Mouse (Mus musculus) adrenal gland, postnatal 36 days (tissue): ENCODE measurements around the gene C2cd5. TPM values are rescaled to one million over a fixed set of nuclear protein-coding genes. Genes with fewer than 3 reads are reported as not detected.
"Not testable (repeated sequence)": the region's sequence is repeated elsewhere in the genome, so short reads cannot be mapped to it uniquely, and the experiment has no call there.

Experiments
- DNase-seq, 2 experiments: peaks; one replicate each; pipeline ENCODE4 v3.0.0; 2021; ENCODE audit warnings: mixed read lengths in 1 of 2
- long read RNA-seq, 2 experiments: library from polyadenylated mRNA; stranded (forward); transcript quantifications; one replicate each; pipeline ENCODE4 v2.0.0; 2021; ENCODE audit warnings: borderline sequencing depth in 2 of 2
- total RNA-seq, 2 experiments: library from RNA; stranded (reverse); gene quantifications; 2 replicates each; pipeline ENCODE4 v1.2.3; 2021

C2cd5 gene
- 10 to 100 TPM; 18.3 to 19.2 TPM for total RNA-seq
- long read RNA-seq, experiment 1, partial matches to known transcripts = 2 of 3 reads
- long read RNA-seq, experiment 1, other reads (novel, unspliced or antisense) = 1 of 3 reads
- long read RNA-seq, experiment 2, partial matches to known transcripts = 0 of 2 reads
- long read RNA-seq, experiment 2, other reads (novel, unspliced or antisense) = 2 of 2 reads

DNA sequence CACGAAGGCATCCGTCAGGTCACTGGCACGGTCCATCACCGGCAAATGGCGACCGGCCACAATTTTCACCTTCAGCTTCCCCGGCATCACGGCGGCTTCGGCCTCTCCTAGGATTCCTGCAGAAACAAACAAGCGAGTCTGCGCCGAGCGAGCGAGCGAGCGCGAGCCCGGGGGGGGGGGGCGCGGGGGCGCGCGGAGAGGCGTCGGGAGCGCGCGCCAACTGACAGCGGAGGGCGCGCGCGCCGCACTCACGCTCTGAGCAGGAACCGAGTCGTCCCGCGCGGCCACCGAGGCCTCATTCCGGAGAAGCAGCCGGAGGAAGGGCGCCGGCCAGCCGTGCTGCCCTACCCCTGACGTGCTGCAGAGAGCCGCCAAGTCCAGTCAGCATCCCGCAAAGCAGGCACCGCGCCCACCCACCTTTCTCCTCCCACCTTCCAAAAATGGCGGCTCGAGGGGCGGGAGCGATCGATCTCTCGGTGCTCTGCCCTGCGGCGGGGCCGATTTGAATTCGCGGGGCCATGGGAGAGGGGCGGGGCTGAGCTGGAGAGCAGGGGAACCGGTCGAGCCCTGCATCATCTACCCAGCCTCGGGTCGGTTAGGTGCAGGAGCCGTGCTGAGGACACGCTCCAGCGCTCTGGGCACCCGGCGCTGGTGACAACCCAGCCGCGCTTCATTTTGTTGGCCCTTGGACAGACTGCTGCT lies at the start of gene C2cd5:
Gene C2cd5 (minus strand): TSS at position 461 of the 702 bp plus-strand sequence.
- DNase-seq = peak; percentile 98

DNA sequence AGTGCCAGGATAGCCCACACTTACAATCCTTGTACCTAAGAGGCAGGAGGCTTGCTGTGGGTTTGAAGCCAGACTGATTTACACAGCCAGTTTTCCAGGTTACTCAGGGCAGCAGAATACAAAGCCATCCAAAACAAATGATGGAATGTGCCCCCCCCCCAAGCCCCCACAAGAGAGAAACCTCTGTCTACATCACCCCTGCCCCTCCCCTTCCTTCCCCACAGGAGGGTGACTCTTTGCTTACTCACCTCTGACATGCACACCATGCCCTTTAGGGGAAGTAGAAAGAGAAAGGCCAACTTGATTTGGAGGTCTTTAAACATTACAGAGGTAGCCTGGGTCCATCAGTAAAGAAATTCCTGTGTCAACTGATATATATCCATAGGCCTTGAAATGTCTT lies 48.9 kb upstream of the C2cd5 start:
- peak; percentile 46 to 63 for DNase-seq

DNA sequence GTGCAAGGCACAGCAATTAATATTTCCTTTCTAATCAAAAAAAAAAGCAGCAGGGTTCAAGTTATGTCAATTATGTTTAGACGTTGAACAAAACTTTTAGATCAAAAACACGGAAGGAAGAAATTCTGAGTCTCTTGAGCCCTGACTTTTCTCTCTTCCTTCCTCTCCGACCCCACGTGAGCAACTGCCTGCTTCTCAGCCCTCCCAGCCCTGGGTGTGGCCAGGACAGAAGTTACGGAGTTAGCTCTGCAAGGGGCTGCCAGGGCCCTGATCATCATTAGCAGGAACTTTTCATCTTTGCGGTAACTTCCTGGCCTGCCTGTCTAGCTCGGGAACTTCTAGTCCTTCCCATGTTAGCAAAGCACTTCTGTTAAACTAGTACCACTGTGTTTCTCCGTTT lies 46.8 kb upstream of the C2cd5 start:
- DNase-seq = peak; percentile 32 to 64

DNA sequence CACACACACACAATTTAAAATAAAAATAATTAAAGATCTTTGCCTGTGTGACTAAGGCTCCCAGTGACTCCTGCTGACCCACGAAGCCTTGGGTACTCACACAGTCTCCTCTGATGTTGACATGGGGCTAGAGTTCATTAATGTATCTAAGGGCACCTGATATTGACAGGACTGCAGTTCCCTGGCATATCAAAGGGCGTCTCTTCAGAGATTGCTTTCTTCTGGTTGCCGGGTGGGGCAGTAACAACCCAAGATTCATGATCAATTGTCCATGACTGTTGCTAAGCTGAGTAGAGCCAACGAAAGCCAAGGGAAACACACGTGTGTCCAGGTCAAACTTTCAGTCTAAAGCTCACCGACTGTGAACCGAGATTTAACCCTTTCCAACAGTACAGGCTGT lies 45.1 kb upstream of the C2cd5 start:
- no peak for DNase-seq

DNA sequence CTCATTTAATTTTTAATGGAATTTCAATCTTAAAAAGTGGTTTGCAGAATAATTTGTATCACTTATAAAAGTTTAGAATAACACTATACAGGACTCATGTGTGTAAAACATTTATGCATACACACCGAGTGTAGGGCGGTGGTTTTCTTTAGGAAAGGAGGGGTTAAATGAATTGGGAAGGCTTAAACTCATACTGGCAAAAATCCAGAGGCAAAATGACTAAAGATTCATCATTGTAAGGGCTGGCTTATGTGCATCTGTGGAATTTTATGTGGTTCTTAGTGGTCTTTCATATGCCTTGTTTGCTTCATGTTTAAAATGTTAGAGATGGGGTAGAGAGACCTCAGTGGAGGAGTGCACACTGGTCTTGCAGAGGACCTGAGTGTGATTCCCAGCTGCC lies 44.6 kb upstream of the C2cd5 start:
- no peak for DNase-seq

DNA sequence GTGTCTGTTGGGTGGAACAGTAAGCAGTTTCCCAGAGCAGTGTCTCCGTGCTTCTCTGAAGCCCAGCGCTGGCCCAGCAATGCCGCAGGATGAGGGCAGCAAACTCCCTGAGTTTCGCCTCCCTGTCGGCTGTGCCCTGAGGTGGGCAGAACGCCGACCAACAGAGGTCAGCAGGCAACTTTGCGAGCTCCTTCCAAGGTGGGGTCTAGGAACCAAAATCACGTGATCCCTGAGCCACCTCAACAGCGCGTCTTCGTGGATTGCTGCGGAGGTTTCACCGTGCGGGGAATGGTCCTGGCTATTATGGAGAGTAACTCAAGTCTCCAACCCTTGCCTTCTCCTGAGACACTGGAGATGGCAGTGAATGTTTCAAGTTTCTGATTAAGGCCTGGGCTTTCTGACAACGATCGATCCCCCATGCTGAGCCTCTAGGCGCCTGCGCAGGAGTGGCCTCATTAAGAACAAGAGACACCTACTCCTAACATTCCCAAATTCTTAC lies 43.9 kb upstream of the C2cd5 start:
- no peak for DNase-seq

DNA sequence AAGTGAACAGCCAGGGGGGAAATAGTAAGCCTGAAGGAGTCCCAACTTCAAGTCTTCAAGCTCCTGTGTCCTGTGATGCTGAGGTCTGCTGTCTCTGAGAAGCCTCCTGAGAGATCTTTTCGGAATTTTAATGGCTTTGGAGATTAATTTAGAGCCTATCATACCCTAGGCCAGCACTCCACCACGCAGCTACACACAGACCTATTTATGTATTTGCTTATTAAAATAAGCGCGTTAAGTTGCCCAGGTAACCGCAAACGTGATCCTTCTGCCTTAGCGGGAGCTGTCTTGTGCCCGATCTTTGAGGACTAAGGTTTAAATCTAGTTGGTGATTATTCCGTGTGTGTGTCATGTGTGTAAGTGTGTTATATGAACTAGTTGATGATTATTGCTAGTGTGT lies 43.4 kb upstream of the C2cd5 start:
- DNase-seq = no peak

DNA sequence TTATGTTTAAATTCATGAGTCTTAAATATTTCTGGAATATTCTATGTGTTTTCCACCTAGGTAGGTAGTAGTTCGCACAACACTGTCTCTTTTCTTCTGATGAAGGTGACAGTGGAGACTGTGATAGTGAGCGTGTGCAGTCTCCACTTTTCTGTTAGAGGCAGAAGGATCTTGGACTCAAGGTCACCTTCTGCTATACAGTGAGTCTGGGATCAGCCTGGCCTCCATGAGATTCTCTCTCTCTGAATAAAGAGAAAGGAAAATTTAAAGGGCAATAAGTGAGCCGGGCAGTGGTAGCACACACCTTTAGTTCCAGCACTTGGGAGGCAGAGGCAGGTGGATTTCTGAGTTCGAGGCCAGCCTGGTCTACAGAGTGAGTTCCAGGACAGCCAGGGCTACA lies 42.9 kb upstream of the C2cd5 start:
- no peak for DNase-seq

DNA sequence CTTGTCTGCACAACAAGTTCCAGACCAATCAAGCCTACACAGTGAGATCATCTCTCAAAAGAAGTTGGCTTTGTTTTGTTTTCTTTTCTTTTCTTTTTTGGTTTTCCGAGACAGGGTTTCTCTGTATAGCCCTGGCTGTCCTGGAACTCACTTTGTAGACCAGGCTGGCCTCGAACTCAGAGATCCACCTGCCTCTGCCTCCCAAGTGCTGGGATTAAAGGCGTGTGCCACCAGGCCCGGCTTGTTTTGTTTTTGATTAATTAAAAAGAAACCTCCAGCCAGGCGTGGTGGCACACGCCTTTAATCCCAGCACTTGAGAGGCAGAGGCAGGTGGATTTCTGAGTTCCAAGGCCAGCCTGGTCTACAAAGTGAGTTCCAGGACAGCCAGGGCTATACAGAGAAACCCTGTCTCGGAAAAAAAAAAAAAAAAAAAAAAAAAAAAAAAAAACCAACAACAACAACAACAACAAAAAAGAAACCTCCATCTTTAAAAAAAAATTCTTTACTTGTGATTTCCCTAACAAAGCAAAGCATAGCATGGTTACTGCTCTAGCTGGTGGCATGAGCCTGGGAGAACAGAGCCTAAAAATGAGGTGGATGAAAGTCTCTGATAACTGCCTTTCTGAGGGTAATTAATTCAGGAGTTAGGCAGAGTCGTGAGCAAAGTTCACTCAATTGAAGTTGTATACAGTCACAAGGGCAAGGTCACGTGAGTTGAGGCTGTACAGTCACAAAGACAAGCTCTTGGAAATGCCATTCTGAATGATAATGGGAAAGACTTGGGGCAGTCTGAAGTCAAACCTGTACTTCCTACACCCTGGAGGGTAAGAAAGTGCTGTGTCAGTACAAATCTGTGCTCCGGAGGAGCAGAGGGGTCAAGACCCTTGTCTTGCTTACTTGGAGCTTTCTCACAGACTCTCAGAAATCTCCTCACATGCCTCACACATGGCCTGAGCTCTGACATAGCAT lies 42.0 kb upstream of the C2cd5 start:
- not testable (repeated sequence) for DNase-seq

DNA sequence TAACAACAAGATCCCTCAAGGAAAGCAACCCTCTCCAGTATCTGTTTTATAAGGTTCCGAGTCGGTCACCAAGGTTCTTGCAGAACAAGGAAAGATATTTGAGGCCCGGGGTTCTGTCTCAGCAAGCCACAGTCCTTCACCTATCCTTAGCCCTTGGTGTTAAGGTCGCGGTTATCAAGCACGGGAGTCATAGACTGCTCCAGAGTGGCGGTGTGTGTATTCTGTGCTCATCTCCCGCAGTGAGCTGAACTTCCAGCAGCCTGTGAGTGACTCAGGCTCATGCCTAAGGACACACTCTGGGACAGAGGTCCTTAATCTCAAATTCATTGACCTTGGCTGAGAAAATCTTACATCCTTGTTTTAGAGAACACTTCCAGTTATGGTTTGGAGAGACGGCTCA lies 40.9 kb upstream of the C2cd5 start:
- peak; percentile 39 to 54 for DNase-seq

DNA sequence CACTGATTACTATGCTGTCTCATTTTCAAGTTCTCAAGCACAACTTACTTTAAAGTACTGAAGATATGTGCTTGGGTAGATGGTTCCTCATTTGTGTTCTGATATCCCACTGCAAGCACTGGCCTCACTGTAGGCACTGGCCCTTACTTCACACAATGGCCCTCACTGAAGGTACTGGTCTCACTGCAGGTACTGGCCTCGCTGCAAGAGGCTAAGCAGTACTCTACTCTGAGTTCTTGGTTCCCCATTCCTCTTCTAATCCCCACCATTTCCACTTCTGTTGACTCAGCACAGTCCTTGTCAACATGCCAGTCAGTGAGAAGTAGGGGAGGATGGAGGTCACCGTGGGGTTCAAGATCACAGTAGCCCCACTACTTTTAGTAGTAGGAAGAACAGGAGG lies 39.5 kb upstream of the C2cd5 start:
- no peak for DNase-seq

DNA sequence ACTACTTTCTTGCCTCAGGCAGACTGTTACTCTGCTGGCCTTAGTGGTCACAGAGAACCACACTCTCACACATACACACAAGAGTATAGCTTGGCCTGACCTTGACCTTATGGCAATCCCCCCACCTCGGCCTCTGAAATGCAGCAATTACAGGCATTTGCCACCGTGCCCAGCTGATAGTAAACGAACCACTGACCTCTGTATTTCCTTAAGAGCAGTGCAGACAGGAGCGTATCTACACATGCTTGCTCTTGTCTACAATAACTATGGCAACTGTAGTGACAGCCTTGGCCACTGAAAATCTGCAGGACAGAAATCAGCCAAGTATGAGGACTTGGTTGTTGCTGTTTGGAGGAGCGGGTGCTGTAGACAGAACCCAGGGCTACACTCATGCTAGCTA lies 37.4 kb upstream of the C2cd5 start:
- DNase-seq = no peak

DNA sequence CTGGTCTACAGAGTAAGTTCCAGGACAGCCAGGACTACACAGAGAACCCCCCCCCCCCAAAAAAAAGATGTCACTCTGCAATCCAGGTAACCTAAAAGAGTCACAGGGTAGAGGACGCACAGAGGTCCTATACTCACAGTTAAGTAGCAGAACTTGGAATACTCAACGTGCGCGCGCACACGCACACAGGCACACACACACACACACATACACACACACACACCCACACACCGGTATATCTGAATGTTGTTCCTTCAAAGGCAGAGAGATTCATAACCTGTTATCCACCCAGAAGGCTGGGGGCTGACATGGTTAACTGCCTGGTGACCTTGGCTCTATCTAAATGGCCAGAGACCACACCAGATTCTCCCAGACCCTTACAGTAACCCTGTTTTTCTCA lies 36.7 kb upstream of the C2cd5 start:
- no peak for DNase-seq

DNA sequence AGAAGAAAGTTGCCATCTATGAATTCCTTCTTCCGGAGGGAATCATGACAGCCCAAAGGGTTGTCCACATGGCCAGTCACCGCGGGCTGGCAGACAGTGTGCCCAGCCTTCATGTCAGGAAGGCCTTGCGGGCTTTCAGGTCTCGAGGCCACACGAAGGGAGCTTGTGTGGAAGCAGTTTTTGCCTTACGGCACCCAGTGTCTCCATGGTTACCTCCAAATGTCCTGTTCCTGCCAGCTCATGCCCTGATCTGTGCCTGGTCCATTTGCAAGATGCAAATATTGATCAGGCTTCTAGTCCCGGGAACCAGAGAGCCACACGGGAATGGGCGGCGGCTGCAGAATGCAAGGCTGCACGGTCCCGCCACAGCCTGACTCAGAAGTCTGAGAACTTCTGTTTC lies 35.2 kb upstream of the C2cd5 start:
- peak; percentile 16 to 26 for DNase-seq

DNA sequence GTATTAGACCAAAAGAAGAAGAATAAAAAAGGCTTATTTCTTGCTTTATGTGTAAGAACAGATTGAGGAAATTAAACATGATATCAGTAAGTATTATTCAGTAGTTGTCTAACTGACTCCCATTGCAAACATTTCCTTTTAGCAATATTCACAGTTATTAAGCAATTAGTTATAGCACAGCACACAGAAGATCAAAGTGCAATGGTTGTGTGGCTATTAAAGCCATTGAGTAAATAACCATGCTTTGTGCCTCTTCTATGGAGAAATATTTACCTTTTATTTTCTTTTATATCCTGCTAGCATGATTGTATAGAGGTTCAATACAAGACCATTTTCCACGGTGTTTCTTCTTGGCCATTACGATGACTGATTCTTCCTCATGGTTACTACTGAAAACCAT lies 33.2 kb upstream of the C2cd5 start:
- no peak for DNase-seq

DNA sequence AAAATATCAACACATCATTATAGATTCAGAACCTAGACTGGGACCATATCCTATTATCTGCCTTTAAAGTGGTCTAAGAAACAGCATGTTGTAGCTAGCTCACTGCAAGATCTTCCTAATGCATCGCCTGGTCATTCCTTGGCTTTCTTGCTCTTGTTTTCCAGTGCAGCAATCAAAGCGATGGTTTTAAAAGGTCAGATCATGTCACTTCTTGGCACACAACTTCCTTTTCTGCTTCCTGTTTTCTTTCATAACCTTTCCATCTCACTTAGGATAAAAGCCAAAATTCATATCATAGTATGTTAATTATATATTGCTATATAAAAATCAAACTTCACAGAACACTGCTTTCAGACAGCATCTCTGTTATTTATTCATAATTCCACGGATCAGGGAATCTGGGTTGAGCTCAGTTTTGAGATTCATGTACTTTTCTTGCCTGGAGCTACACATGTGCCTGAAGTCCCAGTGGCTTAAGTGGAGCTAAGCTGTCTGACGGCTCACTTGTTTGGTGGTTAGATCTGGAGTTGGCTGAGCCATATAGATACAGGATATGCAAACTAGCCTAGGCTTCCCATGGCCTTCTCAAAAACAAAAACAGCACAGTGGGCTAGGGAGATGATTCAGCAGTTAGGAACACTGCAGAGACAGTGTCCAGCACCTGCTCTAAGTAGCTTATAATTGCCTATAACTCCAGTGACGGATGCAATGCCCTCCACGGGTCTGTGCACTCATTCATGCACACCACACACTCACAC lies 32.1 kb upstream of the C2cd5 start:
- DNase-seq = no peak

DNA sequence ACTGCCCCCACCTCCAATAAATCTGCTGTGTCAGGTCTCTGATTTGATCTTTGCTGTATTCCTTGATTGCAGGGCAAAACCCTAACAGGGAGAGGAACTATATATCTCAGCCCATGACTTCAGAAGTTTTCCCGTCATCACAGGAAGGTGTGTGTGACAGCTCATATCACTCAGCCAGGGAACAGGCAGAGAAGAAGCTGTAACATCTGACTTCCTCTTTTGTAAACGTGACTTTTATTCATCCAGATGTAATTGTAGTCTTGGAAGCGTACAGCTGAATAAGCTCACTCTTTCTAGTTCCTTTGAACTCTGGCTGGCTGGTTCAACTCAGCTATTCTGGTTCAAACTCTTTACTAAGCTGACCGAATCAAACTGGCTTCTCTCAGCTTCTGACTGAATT lies 30.5 kb upstream of the C2cd5 start:
- DNase-seq = no peak

DNA sequence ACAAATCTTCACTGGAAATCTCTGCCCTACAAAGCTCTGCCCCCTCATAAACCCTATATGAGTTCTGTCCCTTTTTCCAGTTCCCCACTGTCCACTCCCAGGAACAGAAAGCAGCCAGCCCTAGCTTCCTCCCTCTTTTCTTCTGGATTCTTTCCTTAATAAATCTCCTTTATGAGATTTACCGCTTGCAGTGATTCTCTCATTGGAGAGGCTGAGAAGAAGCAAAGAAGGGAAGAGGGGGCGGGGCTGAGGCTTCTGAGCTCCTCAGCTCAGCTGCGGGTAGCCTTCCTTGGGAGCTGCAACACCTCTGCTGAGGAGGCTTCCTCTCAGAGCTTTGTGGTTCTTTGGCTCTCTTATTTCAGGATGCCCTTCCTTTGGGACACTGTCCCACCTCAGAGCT lies 30.0 kb upstream of the C2cd5 start:
- DNase-seq = no peak

DNA sequence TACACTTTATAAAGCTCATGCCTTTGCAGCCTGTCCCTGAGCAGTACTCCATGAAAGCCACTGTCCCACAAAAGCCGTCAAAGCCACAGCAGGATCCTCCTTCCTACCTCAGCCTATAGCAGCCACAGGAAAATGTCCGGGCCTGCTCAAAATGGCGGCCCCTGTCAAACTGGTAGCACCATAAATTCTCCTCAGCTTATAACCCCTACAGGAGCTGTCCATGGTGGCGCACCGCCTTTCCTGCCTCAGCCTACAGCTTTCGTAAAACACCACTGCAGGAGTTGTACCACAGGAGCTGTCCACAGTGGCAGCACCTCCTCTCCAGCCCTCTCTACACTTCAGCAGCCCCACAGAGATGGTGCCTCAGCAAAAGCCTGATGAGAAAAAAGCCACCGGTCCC lies 29.5 kb upstream of the C2cd5 start:
- DNase-seq = no peak

DNA sequence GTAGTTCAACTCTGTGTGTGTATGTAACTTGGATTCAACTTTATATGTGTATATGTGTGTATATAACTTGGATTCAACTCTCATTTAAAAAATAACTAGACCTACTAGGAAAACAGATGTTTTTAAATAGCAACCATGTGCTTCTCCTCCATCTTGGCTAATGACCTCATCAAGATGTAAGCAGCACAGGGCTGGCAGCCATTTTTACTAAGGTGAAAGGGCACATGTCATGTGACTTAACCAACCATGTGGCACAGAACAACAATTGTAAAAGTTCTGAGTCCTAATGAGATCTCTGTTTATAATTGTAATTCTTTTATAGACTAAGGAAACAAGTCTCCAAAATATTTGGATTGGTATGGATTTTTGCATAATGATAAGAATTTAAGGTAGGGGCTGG lies 25.8 kb upstream of the C2cd5 start:
- no peak for DNase-seq

DNA sequence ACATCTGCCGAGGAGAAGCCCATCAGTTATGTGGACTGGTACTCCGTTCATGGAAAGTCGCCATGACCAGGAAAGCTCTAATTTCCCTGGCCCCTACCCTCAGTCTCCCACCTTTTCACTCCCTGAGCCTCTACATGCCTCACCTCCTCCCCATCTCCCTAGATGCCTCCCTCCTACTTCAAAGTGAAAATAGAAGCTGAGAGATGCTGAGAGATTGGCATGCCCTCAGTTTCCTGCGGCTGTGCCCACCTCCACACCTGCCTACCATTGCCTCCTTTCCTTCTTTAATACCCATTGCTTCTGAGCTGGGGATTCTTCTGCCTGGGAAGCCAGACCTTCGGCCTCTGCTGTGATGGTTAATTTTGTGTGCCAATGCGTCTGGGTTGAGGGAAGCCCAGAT lies 19.4 kb upstream of the C2cd5 start:
- DNase-seq = no peak

DNA sequence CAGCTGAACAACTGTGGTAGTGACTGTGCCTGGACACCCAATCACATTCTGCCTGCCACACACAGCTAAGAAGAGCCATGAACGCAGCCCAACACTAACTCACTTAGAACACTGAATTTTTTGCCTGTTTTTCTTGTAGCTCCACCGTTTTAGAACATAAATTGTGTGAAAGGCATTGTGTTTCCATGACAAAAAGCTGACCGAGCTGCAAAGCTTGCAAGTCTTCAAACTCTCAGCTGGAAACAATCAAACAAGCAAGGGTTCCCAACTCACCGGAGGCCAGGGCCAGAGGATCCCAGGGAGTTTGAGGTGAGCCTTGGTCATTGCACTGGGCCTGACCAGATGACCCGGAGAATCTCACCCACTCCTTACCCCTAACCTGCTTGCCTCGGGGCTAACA lies 16.8 kb upstream of the C2cd5 start:
- no peak for DNase-seq
